Mouse (Mus musculus) liver, embryonic 14.5 days (tissue): ENCODE data around the gene Ckap4.

ENCODE experiments used
- CTCF ChIP-seq: IDR thresholded peaks from 2 replicates; pipeline ENCODE4 v1.5.1; 2016; ENCODE audit warnings: antibody characterized with exemption, low read depth, control low read depth
- EP300 ChIP-seq: IDR thresholded peaks from 2 replicates; pipeline ENCODE4 v1.6.1; 2016; ENCODE audit warnings: antibody characterized with exemption, low read depth

DNA sequence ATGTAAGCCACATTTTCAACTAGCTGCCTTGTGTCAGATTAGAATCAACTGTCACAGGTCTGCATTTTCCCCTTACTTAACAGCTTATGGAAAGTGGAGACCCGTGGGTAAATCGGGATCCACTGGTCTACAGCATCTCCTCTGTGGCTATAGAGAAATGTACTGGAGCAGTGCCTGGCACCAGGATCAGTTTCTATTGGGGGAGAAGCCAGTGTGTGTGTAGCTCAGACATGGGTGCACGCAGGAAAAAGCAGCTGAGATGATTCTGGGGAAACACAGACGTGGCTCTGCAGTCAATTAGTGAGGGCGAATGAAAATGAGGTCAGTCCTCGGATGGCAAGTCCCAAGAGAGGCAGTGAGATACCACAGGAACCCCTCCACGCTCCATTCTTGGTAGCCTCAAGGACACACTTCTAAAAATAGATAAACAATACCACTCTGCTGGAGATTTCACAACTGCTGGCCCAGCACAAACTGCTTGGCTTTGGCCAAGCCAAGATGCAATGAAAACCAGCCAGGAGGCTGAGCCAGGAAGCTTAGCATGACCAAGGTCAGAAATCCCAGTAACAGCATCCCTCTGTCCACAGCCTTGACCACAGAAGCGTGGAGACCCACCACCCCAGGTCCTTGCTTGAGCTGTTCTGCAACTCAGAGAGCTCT lies 53.1 kb downstream of the Ckap4 start:
- TF ChIP-seq CTCF (no peak), EP300 (no peak)
